Mouse (Mus musculus): ENCODE results near the gene Gnb3. TPM values are rescaled to one million over a fixed set of nuclear protein-coding genes. Genes with fewer than 3 reads are reported as not detected.
"Not testable (repeated sequence)": the region's sequence is repeated elsewhere in the genome, so short reads cannot be mapped to it uniquely, and the experiment has no call there.

Gnb3 gene
- polyA plus RNA-seq, 1 experiment, result 0.07 TPM

DNA sequence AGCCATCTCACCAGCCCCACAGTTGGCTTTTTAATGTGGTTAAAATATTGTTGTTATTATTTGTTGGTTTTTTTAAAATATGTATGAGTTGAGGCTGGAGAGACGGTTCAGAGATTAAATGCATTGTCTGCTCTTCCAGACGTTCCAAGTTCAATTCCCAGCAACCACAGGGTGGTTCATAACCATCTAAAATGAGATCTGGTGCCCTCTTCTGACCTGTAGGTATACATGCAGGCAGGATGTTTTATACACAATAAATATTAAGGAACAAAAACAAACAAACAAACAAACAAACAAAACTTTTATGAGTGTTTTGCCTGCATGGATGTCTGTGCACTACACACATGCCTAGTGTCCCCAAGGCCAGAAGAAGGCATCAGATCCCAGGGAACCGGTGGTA lies 37.0 kb downstream of the Gnb3 start:
- no peak for DNase-seq (ENCODE audit: low read depth)

GRCm38 (mm10) chr6:124802400-124802799 lies 37.7 kb downstream of the Gnb3 start:
- not testable (repeated sequence) for DNase-seq (ENCODE audit: low read depth)

DNA sequence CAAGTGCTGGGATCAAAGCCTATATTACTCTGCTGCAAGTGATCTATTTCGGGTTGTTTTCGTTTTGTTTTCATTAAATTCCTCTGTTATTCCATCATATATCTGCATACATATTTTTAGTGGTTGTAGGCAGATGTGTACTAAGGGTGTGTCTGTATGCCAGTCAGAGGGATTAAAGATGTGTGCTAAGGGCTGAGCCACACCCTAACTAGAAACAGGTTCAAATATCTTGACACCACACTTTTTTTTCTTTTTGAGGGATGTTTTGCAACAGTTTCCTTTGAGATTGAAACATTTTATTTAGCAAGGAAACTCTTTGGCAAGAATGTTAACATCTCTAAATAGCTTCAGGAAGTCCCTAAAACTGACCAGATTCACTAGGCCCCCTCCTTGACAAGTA lies 43.9 kb downstream of the Gnb3 start:
- no peak for DNase-seq (ENCODE audit: low read depth)

DNA sequence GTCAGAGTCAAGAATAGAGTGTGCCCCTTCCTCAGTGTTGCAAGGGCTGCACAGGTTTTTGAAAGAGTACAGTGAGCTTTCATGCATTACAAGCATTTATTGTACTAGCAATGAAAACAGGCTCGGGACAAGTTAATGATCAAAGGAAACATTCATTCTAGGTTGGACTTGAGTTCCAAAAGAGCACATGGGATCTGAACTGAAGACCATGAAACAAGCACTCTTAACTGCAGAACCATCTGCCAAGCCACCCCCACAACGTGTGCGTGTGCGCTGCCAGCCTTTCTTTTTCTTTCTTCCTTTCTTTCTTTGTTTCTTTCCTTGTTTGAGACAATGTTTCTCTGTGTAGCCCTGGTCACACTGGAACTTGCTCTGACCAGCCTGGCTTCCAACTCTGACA lies 44.3 kb downstream of the Gnb3 start:
- no peak for DNase-seq (ENCODE audit: low read depth)

GRCm38 (mm10) chr6:124791911-124792310 lies 48.2 kb downstream of the Gnb3 start:
- DNase-seq (ENCODE audit: low read depth), result no peak

- no peak for DNase-seq (ENCODE audit: low read depth)
Observed at GRCm38 (mm10) chr6:124790121-124790520, 50.0 kb downstream of the Gnb3 start.

DNA sequence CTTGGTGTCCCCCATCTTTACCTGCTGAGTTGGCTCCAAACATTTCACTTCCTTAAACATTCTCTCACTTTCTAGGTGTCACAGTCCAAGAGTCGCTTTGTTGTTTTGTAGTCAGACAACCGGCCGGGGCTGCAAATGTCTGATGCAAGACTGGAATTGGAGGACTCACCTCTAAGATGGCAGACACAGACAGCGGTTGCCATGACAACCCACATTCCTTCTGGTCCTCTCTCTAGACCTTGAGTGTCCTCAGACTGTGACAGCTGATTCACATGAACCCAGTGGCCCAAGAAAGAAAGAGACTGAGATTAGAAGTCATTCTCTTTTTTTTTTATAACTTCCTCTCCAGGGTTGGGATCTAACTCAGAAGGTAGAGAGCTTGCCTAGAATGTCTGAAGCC lies 50.6 kb downstream of the Gnb3 start:
- no peak for DNase-seq (ENCODE audit: low read depth)

DNA sequence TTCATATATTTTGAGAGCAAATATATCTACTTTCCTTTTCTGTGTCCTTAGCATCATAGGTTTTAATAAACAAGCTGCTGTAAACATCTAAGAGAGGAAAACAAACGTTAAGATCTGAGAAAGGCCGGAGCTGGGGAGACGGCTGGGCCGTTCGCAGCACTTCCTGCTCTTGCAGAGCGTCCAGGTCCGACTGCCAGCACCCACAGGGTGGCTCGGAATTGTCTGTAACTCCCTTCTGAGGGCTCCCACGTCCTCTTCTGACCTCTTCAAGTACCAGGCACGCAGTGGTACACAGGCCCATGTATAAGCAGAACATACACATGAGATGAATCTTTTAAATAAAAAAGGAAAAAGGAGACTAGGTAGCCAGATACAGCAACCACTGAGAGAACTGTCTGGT lies 52.4 kb downstream of the Gnb3 start:
- DNase-seq (ENCODE audit: low read depth), result no peak

DNA sequence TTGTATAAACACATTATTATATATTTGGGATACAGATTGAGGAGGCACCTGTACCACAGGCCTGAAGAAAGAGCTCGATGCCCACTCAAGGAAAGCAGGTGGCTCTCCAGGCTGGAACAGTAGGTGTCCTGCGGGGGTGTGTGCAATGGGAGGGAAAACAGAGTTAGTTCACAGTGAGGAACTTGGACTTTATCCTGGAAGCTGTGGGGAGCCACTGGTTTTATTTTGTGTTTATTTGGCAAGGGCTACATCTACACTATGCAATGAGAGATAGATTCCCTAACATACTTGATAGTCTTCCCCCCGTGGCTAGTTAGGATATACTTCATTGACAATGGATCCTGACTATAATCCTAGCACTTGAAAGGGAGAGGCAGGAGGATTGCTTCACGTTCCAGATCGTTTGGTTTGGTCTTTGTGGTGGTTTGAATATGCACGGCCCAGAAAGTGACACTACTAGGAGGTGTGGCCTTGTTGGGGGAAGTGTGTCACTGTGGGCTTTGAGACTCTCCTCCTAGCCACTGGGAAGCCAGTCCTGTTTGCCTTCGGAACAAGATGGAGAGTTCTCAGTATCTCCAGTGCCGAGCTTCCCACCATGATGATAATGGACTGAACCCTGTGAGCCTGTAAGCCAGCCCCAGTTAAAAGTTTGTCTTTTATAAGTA lies 53.2 kb downstream of the Gnb3 start:
- no peak for DNase-seq (ENCODE audit: low read depth)

Other genes starting within 250 kb of the Gnb3 start
- gene C1s2, start 204.2 kb downstream of the Gnb3 start, polyA plus RNA-seq (2012; rRNA removed), result 2.1 and 2.5 TPM in 2 replicates
- gene Lpcat3, start 177.2 kb downstream of the Gnb3 start, polyA plus RNA-seq (2012; rRNA removed), result 141 and 147 TPM in 2 replicates
- 43.6 and 44.2 TPM in 2 replicates for gene Emg1, start 128.1 kb downstream of the Gnb3 start, polyA plus RNA-seq (2012; rRNA removed)
- gene Phb2, start 127.9 kb downstream of the Gnb3 start, polyA plus RNA-seq (2012; rRNA removed), result 131 and 138 TPM in 2 replicates
- 24.2 and 25.2 TPM in 2 replicates for gene Ptpn6, start 101.6 kb downstream of the Gnb3 start, polyA plus RNA-seq (2012; rRNA removed)
- gene Grcc10, start 98.9 kb downstream of the Gnb3 start, polyA plus RNA-seq (2012; rRNA removed), result 329 and 371 TPM in 2 replicates
- gene Gm45234, start 84.3 kb downstream of the Gnb3 start, polyA plus RNA-seq (2012; rRNA removed), result not detected in 2 replicates
- gene Atn1, start 83.8 kb downstream of the Gnb3 start, polyA plus RNA-seq (2012; rRNA removed), result 22.4 and 55.8 TPM in 2 replicates
- 5.3 TPM in 2 replicates for gene Eno2, start 70.6 kb downstream of the Gnb3 start, polyA plus RNA-seq (2012; rRNA removed)
- 3.1 and 4.6 TPM in 2 replicates for gene Lrrc23, start 60.5 kb downstream of the Gnb3 start, polyA plus RNA-seq (2012; rRNA removed)
- 19.8 and 20.5 TPM in 2 replicates for gene Spsb2, start 31.6 kb downstream of the Gnb3 start, polyA plus RNA-seq (2012; rRNA removed)
- gene Tpi1, start 26.0 kb downstream of the Gnb3 start, polyA plus RNA-seq (2012; rRNA removed), result 494 and 839 TPM in 2 replicates
- gene Usp5, start 10.8 kb downstream of the Gnb3 start, polyA plus RNA-seq (2012; rRNA removed), result 107 and 120 TPM in 2 replicates
- 7.5 and 8.2 TPM in 2 replicates for gene Cdca3, start 10.7 kb downstream of the Gnb3 start, polyA plus RNA-seq (2012; rRNA removed)
- 21.4 and 24.2 TPM in 2 replicates for gene P3h3, start 17.5 kb upstream of the Gnb3 start, polyA plus RNA-seq (2012; rRNA removed)
- 1.0 and 1.9 TPM in 2 replicates for gene Gpr162, start 23.7 kb upstream of the Gnb3 start, polyA plus RNA-seq (2012; rRNA removed)
- gene Cd4, start 47.9 kb upstream of the Gnb3 start, polyA plus RNA-seq (2012; rRNA removed), result 0.50 and 0.95 TPM in 2 replicates
- gene Lag3, start 71.4 kb upstream of the Gnb3 start, polyA plus RNA-seq (2012; rRNA removed), result 2.4 and 3.1 TPM in 2 replicates
- 811 and 1,192 TPM in 2 replicates for gene Ptms, start 79.8 kb upstream of the Gnb3 start, polyA plus RNA-seq (2012; rRNA removed)
- gene Mlf2, start 91.1 kb upstream of the Gnb3 start, polyA plus RNA-seq (2012; rRNA removed), result 363 and 367 TPM in 2 replicates
- 180 and 195 TPM in 2 replicates for gene Cops7a, start 125.3 kb upstream of the Gnb3 start, polyA plus RNA-seq (2012; rRNA removed)
- 1.3 and 2.0 TPM in 2 replicates for gene Pianp, start 156.4 kb upstream of the Gnb3 start, polyA plus RNA-seq (2012; rRNA removed)
- gene Zfp384, start 168.9 kb upstream of the Gnb3 start, polyA plus RNA-seq (2012; rRNA removed), result 41.9 and 45.0 TPM in 2 replicates
- 43.6 and 59.6 TPM in 2 replicates for gene Ing4, start 199.5 kb upstream of the Gnb3 start, polyA plus RNA-seq (2012; rRNA removed)
- gene Acrbp, start 209.4 kb upstream of the Gnb3 start, polyA plus RNA-seq (2012; rRNA removed), result 16.2 and 18.2 TPM in 2 replicates
- 5.3 and 5.7 TPM in 2 replicates for gene Lpar5, start 227.6 kb upstream of the Gnb3 start, polyA plus RNA-seq (2012; rRNA removed)

Data from gonadal fat pad, adult 2 months (tissue).